Mouse (Mus musculus) olfactory bulb, adult 2 months (tissue): ENCODE results near the gene Stn1. TPM values are rescaled to one million over a fixed set of nuclear protein-coding genes. Genes with fewer than 3 reads are reported as not detected.

Source experiments
- H3K27ac ChIP-seq: fragments of 200-500 bp; 2 replicates; pipeline ENCODE4 v1.5.1; 2012; ENCODE audit warnings: low read depth, low read length; ENCODE audit not compliant: insufficient read depth
- H3K4me1 ChIP-seq: fragments of 200-500 bp; 2 replicates; pipeline ENCODE4 v1.6.1; 2012; ENCODE audit warnings: low read length; ENCODE audit not compliant: control insufficient read depth, insufficient read depth
- H3K4me3 ChIP-seq: fragments of 200-500 bp; 2 replicates; pipeline ENCODE4 v1.5.1; 2012; ENCODE audit warnings: mild to moderate bottlenecking, low read depth, low read length, moderate library complexity; ENCODE audit not compliant: insufficient read depth
- CTCF ChIP-seq: fragments of 200-500 bp; IDR thresholded peaks from 2 replicates; pipeline ENCODE4 v1.5.1; 2012; ENCODE audit warnings: low read depth, mild to moderate bottlenecking, low read length, moderate library complexity; ENCODE audit not compliant: insufficient read depth
- POLR2A ChIP-seq: fragments of 200-500 bp; IDR thresholded peaks from 2 replicates; pipeline ENCODE4 v1.6.1; 2012; ENCODE audit warnings: mild to moderate bottlenecking, low read depth, low read length, moderate library complexity; ENCODE audit not compliant: insufficient read depth
- WGBS: fragments of 180-500 bp; shearing (Covaris S2); methylation state at CpG from one replicate; pipeline ENCODE4 v1.1.7; 2018; 5-methylcytosine and 5-hydroxymethylcytosine counted together
- polyA plus RNA-seq: library from polyadenylated mRNA; stranded (reverse); fragments of >200 nt; gene quantifications from 2 replicates; pipeline ENCODE4 v1.2.4, GENCODE M21; 2012; ENCODE audit warnings: low replicate concordance; ENCODE audit not compliant: missing spikeins, insufficient read depth, insufficient read length

Gene Stn1
- polyA plus RNA-seq, 1 experiment: not detected

- TF ChIP-seq POLR2A (no peak), CTCF (no peak)
- no peak overlapping the region for H3K27ac ChIP-seq
- WGBS: 92% methylated on average over 5 of the region's 5 CpGs
- H3K4me1 ChIP-seq: peaks cover 9% of the 10 kb centered on the region; the same call in 1 of the 2 replicates
- H3K4me3 ChIP-seq: no peak overlapping the region
Observed at GRCm38 (mm10) chr19:47515091-47515490, 22.2 kb downstream of the Stn1 start.

- Histone ChIP-seq H3K4me1 (peaks cover 9% of the 10 kb centered on the region; the same call in 1 of the 2 replicates), H3K27ac (no peak overlapping the region), H3K4me3 (no peak overlapping the region)
- WGBS: 88% methylated on average over 4 of the region's 4 CpGs
- TF ChIP-seq CTCF (no peak), POLR2A (no peak)
Observed at GRCm38 (mm10) chr19:47513618-47513897, 23.7 kb downstream of the Stn1 start.

GRCm38 (mm10) chr19:47512794-47513617 lies 24.3 kb downstream of the Stn1 start:
- H3K27ac ChIP-seq: no peak overlapping the region
- 92% methylated on average over 21 of the region's 21 CpGs for WGBS
- TF ChIP-seq POLR2A: no peak
- no peak for TF ChIP-seq CTCF
- H3K4me1 ChIP-seq: peaks cover 10% of the 10 kb centered on the region
- H3K4me3 ChIP-seq: no peak overlapping the region

GRCm38 (mm10) chr19:47511958-47512357 lies 25.3 kb downstream of the Stn1 start:
- 85% methylated on average over 6 of the region's 6 CpGs for WGBS
- TF ChIP-seq CTCF: no peak
- TF ChIP-seq POLR2A: no peak
- no peak overlapping the region for H3K27ac ChIP-seq
- no peak overlapping the region for H3K4me3 ChIP-seq
- H3K4me1 ChIP-seq: peaks cover 13% of the 10 kb centered on the region

- Histone ChIP-seq H3K27ac (no peak overlapping the region), H3K4me3 (no peak overlapping the region), H3K4me1 (peaks cover 12% of the 10 kb centered on the region)
- WGBS: 75% methylated on average over 7 of the region's 7 CpGs
- TF ChIP-seq CTCF (no peak), POLR2A (no peak)
Observed at GRCm38 (mm10) chr19:47511294-47511675, 26.0 kb downstream of the Stn1 start.

- 61% methylated on average over 25 of the region's 25 CpGs for WGBS
- Histone ChIP-seq H3K27ac (peak overlapping the region; percentile 29; the same call in 1 of the 2 replicates), H3K4me3 (no peak overlapping the region), H3K4me1 (peaks cover 12% of the 10 kb centered on the region)
- TF ChIP-seq CTCF (no peak), POLR2A (no peak)
Observed at GRCm38 (mm10) chr19:47510473-47511293, 26.6 kb downstream of the Stn1 start.

GRCm38 (mm10) chr19:47510135-47510472 lies 27.2 kb downstream of the Stn1 start:
- Histone ChIP-seq H3K4me3 (no peak overlapping the region), H3K4me1 (peaks cover 12% of the 10 kb centered on the region), H3K27ac (no peak overlapping the region)
- no peak for TF ChIP-seq POLR2A
- TF ChIP-seq CTCF: no peak
- 90% methylated on average over 7 of the region's 7 CpGs for WGBS

- Histone ChIP-seq H3K4me3 (no peak overlapping the region), H3K4me1 (peaks cover 12% of the 10 kb centered on the region), H3K27ac (no peak overlapping the region)
- TF ChIP-seq CTCF (no peak), POLR2A (no peak)
- WGBS: 84% methylated on average over 5 of the region's 5 CpGs
Observed at GRCm38 (mm10) chr19:47508771-47509281, 28.5 kb downstream of the Stn1 start.

GRCm38 (mm10) chr19:47508191-47508590 lies 29.1 kb downstream of the Stn1 start:
- no peak overlapping the region for H3K27ac ChIP-seq
- WGBS: 67% methylated on average over 3 of the region's 3 CpGs
- H3K4me1 ChIP-seq: peaks cover 12% of the 10 kb centered on the region
- TF ChIP-seq POLR2A: no peak
- TF ChIP-seq CTCF: no peak
- H3K4me3 ChIP-seq: 0 out of 2 replicates have a peak overlapping the region, but pooled peaks have one; percentile 36
